Mouse (Mus musculus): Measurements from ENCODE around the gene Dnah7a.
"Not testable (repeated sequence)": the region's sequence is repeated elsewhere in the genome, so short reads cannot be mapped to it uniquely, and the experiment has no call there.

Dnah7a gene

DNA sequence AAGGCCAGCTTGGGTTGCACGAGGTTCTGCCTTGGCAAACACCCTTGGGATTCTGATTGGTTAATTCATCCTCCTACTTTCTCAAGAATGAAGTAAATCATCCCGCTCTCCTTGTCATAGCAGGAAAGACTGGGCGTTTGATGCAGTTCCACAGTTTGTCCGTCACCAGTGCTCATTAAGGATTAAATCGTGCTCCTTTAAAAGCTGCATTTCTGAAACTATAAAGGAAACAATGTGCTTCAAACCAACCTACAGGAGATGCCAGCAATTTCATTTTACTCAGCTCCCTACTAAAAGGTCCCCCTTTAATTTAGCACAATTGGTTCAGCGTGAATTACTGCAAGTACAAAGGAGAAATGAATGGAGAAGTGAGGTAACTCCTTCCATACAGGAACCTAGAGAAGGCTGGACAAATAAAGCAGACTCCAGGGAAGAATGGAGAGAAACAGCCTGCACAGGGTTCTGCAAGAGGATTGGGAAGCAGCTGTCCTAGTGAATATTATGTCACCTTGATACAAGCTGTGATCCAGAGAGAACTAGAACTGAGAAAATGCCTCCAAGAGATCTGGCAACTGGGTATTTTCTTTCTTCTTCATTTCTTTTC is 322.4 kb downstream of the Dnah7a start:
- no peak for DNase-seq (ENCODE audit: low spot score)

DNA sequence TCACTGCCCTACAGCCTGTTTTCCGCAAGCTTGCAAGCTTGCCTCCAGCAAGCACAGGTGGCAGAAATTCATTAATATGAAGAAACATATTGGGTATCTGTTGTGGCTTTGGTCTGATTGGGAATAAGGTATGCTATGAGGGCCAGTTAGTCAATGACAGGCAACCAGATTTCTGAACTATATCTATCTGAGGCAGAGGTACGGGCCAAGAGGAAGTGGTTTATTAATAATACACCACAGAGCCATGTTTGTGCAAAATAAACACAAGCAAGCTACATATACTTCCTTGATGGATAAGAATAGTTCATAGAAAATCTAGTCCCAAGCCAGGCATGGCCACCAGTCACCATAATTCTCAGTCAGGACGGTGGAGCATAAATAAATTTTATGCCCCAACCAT is 328.9 kb downstream of the Dnah7a start:
- no peak for DNase-seq (ENCODE audit: low spot score)

DNA sequence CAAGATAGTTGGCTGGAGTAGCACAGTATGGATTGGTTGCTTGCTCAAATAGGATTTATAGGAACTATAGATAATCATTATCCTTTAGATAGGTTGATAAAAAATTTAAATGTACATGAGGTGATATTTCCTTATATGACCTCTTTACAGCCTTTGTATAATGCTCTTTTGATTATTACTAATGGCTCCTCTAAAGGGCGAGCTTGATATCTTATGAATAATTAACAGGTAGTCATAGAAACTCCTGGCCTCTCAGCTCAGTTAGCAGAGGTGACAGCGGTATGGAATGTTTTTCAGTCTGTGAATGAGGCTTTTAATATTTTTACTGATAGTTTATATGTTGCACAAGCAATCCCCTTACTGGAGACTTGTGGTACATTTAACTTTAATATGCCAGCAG is 330.6 kb downstream of the Dnah7a start:
- not testable (repeated sequence) for DNase-seq (ENCODE audit: low spot score)

DNA sequence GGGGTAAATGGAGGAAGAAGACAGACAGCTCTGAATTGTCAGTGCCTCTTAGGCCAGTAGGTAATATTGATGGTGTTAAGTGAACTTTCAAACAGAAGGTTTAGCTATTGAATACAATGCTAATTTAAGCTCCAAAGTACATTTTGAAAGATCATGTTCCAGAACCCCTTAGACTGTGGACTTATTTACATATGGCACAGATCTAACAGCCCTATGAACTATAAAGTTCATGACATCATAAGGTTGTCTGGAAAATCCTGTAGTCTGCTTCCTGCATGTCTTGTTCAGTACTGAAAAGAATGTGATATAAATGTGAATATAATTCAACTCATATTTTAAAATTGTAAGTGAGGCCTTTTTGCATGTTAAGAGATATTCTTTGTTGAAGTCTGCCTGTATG is 347.6 kb downstream of the Dnah7a start:
- no peak for DNase-seq (ENCODE audit: low spot score)

DNA sequence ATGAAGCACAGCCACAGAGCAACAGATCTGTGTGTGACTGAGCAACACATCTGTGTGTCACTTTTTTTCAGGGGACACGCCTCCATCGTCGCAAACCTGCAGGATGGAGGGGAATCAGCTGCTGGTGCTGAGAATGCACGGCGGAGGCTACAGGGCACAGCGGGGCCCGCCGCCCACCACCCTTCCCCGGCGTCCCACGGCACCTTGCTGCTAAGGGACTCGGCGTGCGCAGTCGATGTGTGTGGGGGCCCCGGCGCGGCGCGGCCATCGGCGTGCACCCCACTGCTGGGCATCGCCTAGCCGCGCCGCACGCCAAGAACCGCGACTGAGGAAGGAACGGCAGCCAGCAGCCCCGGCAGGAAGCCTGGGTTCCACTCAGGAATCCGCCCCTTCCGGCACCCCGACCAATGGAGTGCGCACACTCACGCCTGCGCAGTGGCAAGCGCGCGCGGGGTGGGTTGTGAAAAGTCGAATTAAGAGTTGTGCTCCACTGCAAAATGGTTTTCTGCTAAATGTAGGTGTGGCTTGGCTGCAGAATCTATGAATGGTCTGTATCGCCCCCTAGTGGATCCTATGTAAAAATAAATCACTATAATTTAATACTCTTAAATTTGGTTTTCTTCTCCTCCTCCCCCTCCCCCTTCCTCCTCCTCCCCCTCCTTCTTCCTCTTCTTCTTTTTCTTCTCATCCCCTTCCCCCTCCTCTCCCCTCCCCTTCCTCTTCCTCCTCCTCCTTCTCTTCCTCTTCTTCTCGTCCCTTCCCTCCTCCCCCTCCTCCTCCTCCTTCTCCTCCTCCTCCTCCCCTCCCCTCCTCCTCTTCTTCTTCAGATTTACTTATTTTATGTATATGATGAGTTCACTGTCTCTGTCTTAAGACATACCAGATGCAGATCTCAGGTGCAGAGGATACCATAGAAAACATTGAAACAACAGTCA is 354.0 kb downstream of the Dnah7a start, which contains the start of the genes Asdurf, Gm28551 and Asnsd1:
Gene Asdurf (minus strand): TSS at position 293 of the 935 bp plus-strand sequence.
Gene Gm28551 (minus strand): TSS at position 341 of the 935 bp plus-strand sequence.
Gene Asnsd1 (minus strand): TSS at position 426 of the 935 bp plus-strand sequence.
- peak; percentile 96 for DNase-seq (ENCODE audit: low spot score)

All from urinary bladder, postnatal 25 days (tissue).